Mouse (Mus musculus): ENCODE data around the gene BC017158.
"Not testable (repeated sequence)": the region's sequence is repeated elsewhere in the genome, so short reads cannot be mapped to it uniquely, and the experiment has no call there.

The BC017158 gene

GRCm38 (mm10) chr7:128297617-128298480 lies at the start of gene BC017158:
Gene BC017158, minus strand, starts transcription at chr7:128298170.
- DNase-seq (ENCODE audit: low read depth, low spot score): peak; percentile 79

- DNase-seq (ENCODE audit: low read depth, low spot score): no peak
These were observed 49.0 kb upstream of the BC017158 start for GRCm38 (mm10) chr7:128346991-128347390.

- DNase-seq (ENCODE audit: low read depth, low spot score): no peak
These were observed 48.6 kb upstream of the BC017158 start for GRCm38 (mm10) chr7:128346522-128346921.

GRCm38 (mm10) chr7:128345691-128346090 lies 47.7 kb upstream of the BC017158 start:
- DNase-seq (ENCODE audit: low read depth, low spot score): no peak

- DNase-seq (ENCODE audit: low read depth, low spot score): peak; percentile 63
These were observed 47.1 kb upstream of the BC017158 start for GRCm38 (mm10) chr7:128344928-128345653.

GRCm38 (mm10) chr7:128344488-128344887 lies 46.5 kb upstream of the BC017158 start:
- DNase-seq (ENCODE audit: low read depth, low spot score): no peak

- not testable (repeated sequence) for DNase-seq (ENCODE audit: low read depth, low spot score)
These were observed 44.7 kb upstream of the BC017158 start for GRCm38 (mm10) chr7:128342691-128343090.

- DNase-seq (ENCODE audit: low read depth, low spot score): not testable (repeated sequence)
These were observed 42.4 kb upstream of the BC017158 start for GRCm38 (mm10) chr7:128340321-128340720.

- DNase-seq (ENCODE audit: low read depth, low spot score): peak; percentile 77
These were observed 34.9 kb upstream of the BC017158 start for GRCm38 (mm10) chr7:128332896-128333295.

GRCm38 (mm10) chr7:128330981-128331380 lies 33.0 kb upstream of the BC017158 start:
- no peak for DNase-seq (ENCODE audit: low read depth, low spot score)

- DNase-seq (ENCODE audit: low read depth, low spot score): no peak
These were observed 27.0 kb upstream of the BC017158 start for GRCm38 (mm10) chr7:128324977-128325376.

GRCm38 (mm10) chr7:128321260-128321659 lies 23.3 kb upstream of the BC017158 start:
- DNase-seq (ENCODE audit: low read depth, low spot score): no peak

- DNase-seq (ENCODE audit: low read depth, low spot score): no peak
These were observed 22.3 kb upstream of the BC017158 start for GRCm38 (mm10) chr7:128320219-128320816.

- no peak for DNase-seq (ENCODE audit: low read depth, low spot score)
These were observed 21.2 kb upstream of the BC017158 start for GRCm38 (mm10) chr7:128319140-128319539.

GRCm38 (mm10) chr7:128317011-128317410 lies 19.0 kb upstream of the BC017158 start:
- DNase-seq (ENCODE audit: low read depth, low spot score): no peak

GRCm38 (mm10) chr7:128314491-128314890 lies 16.5 kb upstream of the BC017158 start:
- no peak for DNase-seq (ENCODE audit: low read depth, low spot score)

GRCm38 (mm10) chr7:128313601-128314000 lies 15.6 kb upstream of the BC017158 start:
- DNase-seq (ENCODE audit: low read depth, low spot score): peak; percentile 18

GRCm38 (mm10) chr7:128312375-128313059 lies 14.5 kb upstream of the BC017158 start:
- no peak for DNase-seq (ENCODE audit: low read depth, low spot score)

GRCm38 (mm10) chr7:128311811-128312210 lies 13.8 kb upstream of the BC017158 start:
- DNase-seq (ENCODE audit: low read depth, low spot score): no peak

GRCm38 (mm10) chr7:128311263-128311662 lies 13.3 kb upstream of the BC017158 start:
- no peak for DNase-seq (ENCODE audit: low read depth, low spot score)

GRCm38 (mm10) chr7:128310229-128310688 lies 12.3 kb upstream of the BC017158 start:
- no peak for DNase-seq (ENCODE audit: low read depth, low spot score)
